Mouse (Mus musculus): ENCODE data around the gene Bdh2. TPM values are rescaled to one million over a fixed set of nuclear protein-coding genes. Genes with fewer than 3 reads are reported as not detected.

Gene Bdh2
- 2.0 TPM for polyA plus RNA-seq (2012; fragmentation: generic; extraction: Trizol)
- long read RNA-seq, experiment 1, transcript Bdh2-202 (10 exons, 1,172 nt): major isoform, 5 of 9 reads
- long read RNA-seq, experiment 1, partial matches to known transcripts: 1 of 9 reads
- long read RNA-seq, experiment 1, other reads (novel, unspliced or antisense): 2 of 9 reads
- long read RNA-seq, experiment 2, partial matches to known transcripts: 0 of 2 reads
- long read RNA-seq, experiment 2, other reads (novel, unspliced or antisense): 1 of 2 reads

GRCm38 (mm10) chr3:135280669-135281415, at the start of gene Bdh2:
Gene Bdh2, plus strand, starts transcription at chr3:135281221.
- H3K4me3 ChIP-seq (ENCODE audit: insufficient read depth, poor library complexity, severe bottlenecking): no peak within 1 kb of the TSS
- H3K79me2 ChIP-seq (ENCODE audit: control insufficient read depth, insufficient read depth): no peaks in the 10 kb centered on the region
- no peak for TF ChIP-seq CEBPB (IDR thresholded peaks at IDR 0.05; ENCODE audit: low read depth)
- TF ChIP-seq FOSL1 (IDR thresholded peaks at IDR 0.05; ENCODE audit: insufficient read depth, low read length, poor library complexity, severe bottlenecking): no peak
- TF ChIP-seq MYOD1 (IDR thresholded peaks at IDR 0.05; ENCODE audit: control insufficient read depth, insufficient read length, low read depth): no peak
- TF ChIP-seq USF1 (IDR thresholded peaks at IDR 0.05; ENCODE audit: low read depth): peak; percentile 47
- no peak for TF ChIP-seq MYOG (IDR thresholded peaks at IDR 0.05; ENCODE audit: control insufficient read depth, extremely low read depth, insufficient read length)
- peak; percentile 41 for TF ChIP-seq CTCF (IDR thresholded peaks at IDR 0.05; ENCODE audit: control insufficient read depth, insufficient read depth, insufficient read length)
- no peak for TF ChIP-seq MAX (IDR thresholded peaks at IDR 0.05)

GRCm38 (mm10) chr3:135232058-135232457, 49.0 kb upstream of the Bdh2 start:
- Histone ChIP-seq H3K27me3 (ENCODE audit: control insufficient read depth, insufficient read depth, insufficient read length) (no peaks in the 10 kb centered on the region), H3K4me3 (ENCODE audit: insufficient read depth, poor library complexity, severe bottlenecking) (no peak overlapping the region), H3K36me3 (ENCODE audit: control insufficient read depth, insufficient read depth) (peaks cover 78% of the 10 kb centered on the region), H3K79me3 (ENCODE audit: low read depth) (no peaks in the 10 kb centered on the region), H3ac (ENCODE audit: control insufficient read depth, insufficient read length, low read depth) (no peak overlapping the region), H3K79me2 (ENCODE audit: control insufficient read depth, insufficient read depth) (no peaks in the 10 kb centered on the region)
- no peak for TF ChIP-seq CEBPB (IDR thresholded peaks at IDR 0.05; ENCODE audit: low read depth)
- no peak for TF ChIP-seq FOSL1 (IDR thresholded peaks at IDR 0.05; ENCODE audit: insufficient read depth, low read length, poor library complexity, severe bottlenecking)
- no peak for TF ChIP-seq MYOD1 (IDR thresholded peaks at IDR 0.05; ENCODE audit: control insufficient read depth, insufficient read length, low read depth)
- TF ChIP-seq CTCF (IDR thresholded peaks at IDR 0.05; ENCODE audit: control insufficient read depth, insufficient read depth, insufficient read length): no peak
- no peak for TF ChIP-seq MYOG (IDR thresholded peaks at IDR 0.05; ENCODE audit: control insufficient read depth, extremely low read depth, insufficient read length)
- TF ChIP-seq MAX (IDR thresholded peaks at IDR 0.05): no peak
- TF ChIP-seq USF1 (IDR thresholded peaks at IDR 0.05; ENCODE audit: low read depth): no peak

More at GRCm38 (mm10) chr3:135280669-135281415, at the start of gene Bdh2:
- Histone ChIP-seq H3K36me3 (ENCODE audit: control insufficient read depth, insufficient read depth) (no peaks in the 10 kb centered on the region), H3ac (ENCODE audit: control insufficient read depth, insufficient read length, low read depth) (no peak within 1 kb of the TSS), H3K79me3 (ENCODE audit: low read depth) (no peaks in the 10 kb centered on the region), H3K27me3 (ENCODE audit: control insufficient read depth, insufficient read depth, insufficient read length) (no peaks in the 10 kb centered on the region)

- Histone ChIP-seq H3ac (ENCODE audit: control insufficient read depth, insufficient read length, low read depth) (no peak overlapping the region), H3K27me3 (ENCODE audit: control insufficient read depth, insufficient read depth, insufficient read length) (no peaks in the 10 kb centered on the region), H3K4me3 (ENCODE audit: insufficient read depth, poor library complexity, severe bottlenecking) (no peak overlapping the region), H3K79me3 (ENCODE audit: low read depth) (no peaks in the 10 kb centered on the region), H3K79me2 (ENCODE audit: control insufficient read depth, insufficient read depth) (no peaks in the 10 kb centered on the region), H3K36me3 (ENCODE audit: control insufficient read depth, insufficient read depth) (peaks cover 82% of the 10 kb centered on the region)
- no peak for TF ChIP-seq MYOG (IDR thresholded peaks at IDR 0.05; ENCODE audit: control insufficient read depth, extremely low read depth, insufficient read length)
Measured at GRCm38 (mm10) chr3:135232462-135232861, 48.6 kb upstream of the Bdh2 start.

- Histone ChIP-seq H3K27me3 (ENCODE audit: control insufficient read depth, insufficient read depth, insufficient read length) (no peaks in the 10 kb centered on the region), H3K79me3 (ENCODE audit: low read depth) (no peaks in the 10 kb centered on the region), H3K4me3 (ENCODE audit: insufficient read depth, poor library complexity, severe bottlenecking) (no peak overlapping the region), H3ac (ENCODE audit: control insufficient read depth, insufficient read length, low read depth) (no peak overlapping the region), H3K36me3 (ENCODE audit: control insufficient read depth, insufficient read depth) (peaks cover 98% of the 10 kb centered on the region), H3K79me2 (ENCODE audit: control insufficient read depth, insufficient read depth) (no peaks in the 10 kb centered on the region)
- TF ChIP-seq MYOD1 (IDR thresholded peaks at IDR 0.05; ENCODE audit: control insufficient read depth, insufficient read length, low read depth) (no peak), CTCF (IDR thresholded peaks at IDR 0.05; ENCODE audit: control insufficient read depth, insufficient read depth, insufficient read length) (no peak), CEBPB (IDR thresholded peaks at IDR 0.05; ENCODE audit: low read depth) (no peak), MYOG (IDR thresholded peaks at IDR 0.05; ENCODE audit: control insufficient read depth, extremely low read depth, insufficient read length) (no peak), FOSL1 (IDR thresholded peaks at IDR 0.05; ENCODE audit: insufficient read depth, low read length, poor library complexity, severe bottlenecking) (no peak), MAX (IDR thresholded peaks at IDR 0.05) (no peak), USF1 (IDR thresholded peaks at IDR 0.05; ENCODE audit: low read depth) (no peak)
Measured at GRCm38 (mm10) chr3:135245733-135246132, 35.3 kb upstream of the Bdh2 start.

- TF ChIP-seq MYOD1 (IDR thresholded peaks at IDR 0.05; ENCODE audit: control insufficient read depth, insufficient read length, low read depth) (no peak), MYOG (IDR thresholded peaks at IDR 0.05; ENCODE audit: control insufficient read depth, extremely low read depth, insufficient read length) (no peak), USF1 (IDR thresholded peaks at IDR 0.05; ENCODE audit: low read depth) (no peak), FOSL1 (IDR thresholded peaks at IDR 0.05; ENCODE audit: insufficient read depth, low read length, poor library complexity, severe bottlenecking) (no peak), CEBPB (IDR thresholded peaks at IDR 0.05; ENCODE audit: low read depth) (no peak), MAX (IDR thresholded peaks at IDR 0.05) (no peak), CTCF (IDR thresholded peaks at IDR 0.05; ENCODE audit: control insufficient read depth, insufficient read depth, insufficient read length) (no peak)
- Histone ChIP-seq H3ac (ENCODE audit: control insufficient read depth, insufficient read length, low read depth) (no peak overlapping the region), H3K27me3 (ENCODE audit: control insufficient read depth, insufficient read depth, insufficient read length) (no peaks in the 10 kb centered on the region), H3K4me3 (ENCODE audit: insufficient read depth, poor library complexity, severe bottlenecking) (no peak overlapping the region), H3K79me2 (ENCODE audit: control insufficient read depth, insufficient read depth) (no peaks in the 10 kb centered on the region), H3K36me3 (ENCODE audit: control insufficient read depth, insufficient read depth) (peaks cover 98% of the 10 kb centered on the region), H3K79me3 (ENCODE audit: low read depth) (no peaks in the 10 kb centered on the region)
Measured at GRCm38 (mm10) chr3:135246828-135247227, 34.2 kb upstream of the Bdh2 start.

All from C2C12 (cell line).